18 mouse cellular contexts compared by ENCODE assay signal in genomic region chr14:48211526-48211925, GRCm38 (mm10).
"Had no signal": no experiment of that assay in that cellular context is flagged by ENCODE, and none has a peak within 500 bp of the region (broad histone marks: within the 10 kb centered on the region; RNA-seq: fewer than 3 reads in every experiment).

No protein-coding gene starts in this region.

- H3K9me3 ChIP-seq: midbrain, embryonic 10.5 days; midbrain, embryonic 12.5 days; neural tube, embryonic 13.5 days; neural tube, embryonic 15.5 days had no signal

- H3K9ac ChIP-seq: lung, embryonic 14.5 days; midbrain, embryonic 12.5 days; neural tube, embryonic 13.5 days; neural tube, embryonic 15.5 days had no signal

- H3K36me3 ChIP-seq: midbrain, embryonic 10.5 days; midbrain, embryonic 12.5 days; neural tube, embryonic 13.5 days; neural tube, embryonic 15.5 days had no signal

- ATAC-seq: midbrain, embryonic 16.5 days had no signal

- H3K27ac ChIP-seq: midbrain, embryonic 10.5 days; midbrain, embryonic 12.5 days; neural tube, embryonic 13.5 days; neural tube, embryonic 15.5 days had no signal

- DNase-seq: lung, adult 18-20 months; lung, embryonic 14.5 days; lung, postnatal 10 days; midbrain, embryonic 14.5 days; retina, postnatal 1 day; right cerebral cortex, adult 18-20 months; right cerebral cortex, postnatal 25 days; right cerebral cortex, postnatal 4 days; spleen, adult 18-20 months; thymus, adult 18-20 months; thymus, postnatal 14 days; thymus, postnatal 36 days had no signal

- H3K4me3 ChIP-seq: midbrain, embryonic 10.5 days; midbrain, embryonic 12.5 days; myocyte; neural tube, embryonic 13.5 days; neural tube, embryonic 15.5 days had no signal

- H3K4me2 ChIP-seq: lung, embryonic 14.5 days; midbrain, embryonic 12.5 days; neural tube, embryonic 13.5 days; neural tube, embryonic 15.5 days had no signal

- H3K27me3 ChIP-seq: midbrain, embryonic 12.5 days; neural tube, embryonic 13.5 days; neural tube, embryonic 15.5 days had no signal
